Mouse (Mus musculus) heart, embryonic 13.5 days (tissue): ENCODE measurements around the gene Fgfr2. TPM values are rescaled to one million over a fixed set of nuclear protein-coding genes. Genes with fewer than 3 reads are reported as not detected.
A peak's percentile ranks its signal among the peaks of the same experiment; 100 is the strongest.

ENCODE experiments used
- ATAC-seq: fragments of 200-750 bp; cut with Nextera tagmentation; 2 replicates; pipeline ENCODE4 v1.8.0; 2017; ENCODE audit warnings: moderate TSS enrichment; ENCODE audit not compliant: insufficient number of reproducible peaks, low FRiP score, low TSS enrichment; ENCODE audit errors: extremely low read depth
- H3K27ac ChIP-seq: fragments of 300-500 bp; sonication (generic); replicated peaks from 2 replicates; pipeline ENCODE4 v1.5.1; 2015; ENCODE audit warnings: moderate library complexity, mild to moderate bottlenecking, inconsistent platforms
- H3K27me3 ChIP-seq: fragments of 300-500 bp; sonication (generic); replicated peaks from 2 replicates; pipeline ENCODE4 v1.6.1; 2015; ENCODE audit warnings: mild to moderate bottlenecking, inconsistent platforms
- H3K36me3 ChIP-seq: fragments of 300-500 bp; sonication (generic); 2 replicates; pipeline ENCODE4 v1.6.1; 2015; ENCODE audit warnings: mild to moderate bottlenecking, inconsistent platforms
- H3K4me1 ChIP-seq: fragments of 300-500 bp; sonication (generic); 2 replicates; pipeline ENCODE4 v1.6.1; 2015; ENCODE audit warnings: inconsistent platforms
- H3K4me2 ChIP-seq: fragments of 300-500 bp; sonication (generic); 2 replicates; pipeline ENCODE4 v1.6.1; 2015; ENCODE audit warnings: inconsistent platforms, mild to moderate bottlenecking, moderate library complexity
- H3K4me3 ChIP-seq: fragments of 300-500 bp; sonication (generic); 2 replicates; pipeline ENCODE4 v1.5.1; 2015; ENCODE audit warnings: moderate library complexity, mild to moderate bottlenecking, inconsistent platforms
- H3K9ac ChIP-seq: fragments of 300-500 bp; sonication (generic); 2 replicates; pipeline ENCODE4 v1.6.1; 2015; ENCODE audit warnings: inconsistent platforms, mild to moderate bottlenecking, moderate library complexity
- H3K9me3 ChIP-seq: fragments of 300-500 bp; sonication (generic); 2 replicates; pipeline ENCODE4 v1.6.1; 2016; ENCODE audit warnings: inconsistent platforms
- WGBS: fragments of 180-500 bp; shearing (Covaris S2); methylation state at CpG from one replicate; pipeline ENCODE4 v1.1.7; 2015; ENCODE audit warnings: mixed read lengths; 5-methylcytosine and 5-hydroxymethylcytosine counted together
- polyA plus RNA-seq: library from polyadenylated mRNA; unstranded; fragments of >200 nt; fragmentation: Nextera tagmentation; extraction: Ambion mirVana; gene quantifications from 2 replicates; pipeline ENCODE4 v1.2.1, GENCODE M21; 2015

Fgfr2 gene
- polyA plus RNA-seq, 1 experiment from 2014 or later, result 22.5 TPM

GRCm38 (mm10) chr7:130205140-130205539, 2918.0 kb downstream of the Fgfr2 start:
- Histone ChIP-seq H3K9me3 (no peaks in the 10 kb centered on the region), H3K4me3 (no peak overlapping the region), H3K36me3 (peaks cover 3% of the 10 kb centered on the region; the same call in 1 of the 2 replicates), H3K27ac (no peak overlapping the region), H3K27me3 (no peaks in the 10 kb centered on the region), H3K9ac (no peak overlapping the region), H3K4me2 (no peak overlapping the region), H3K4me1 (peaks cover 13% of the 10 kb centered on the region)
- ATAC-seq, result no peak
- 77% methylated on average over 7 of the region's 7 CpGs for WGBS

DNA sequence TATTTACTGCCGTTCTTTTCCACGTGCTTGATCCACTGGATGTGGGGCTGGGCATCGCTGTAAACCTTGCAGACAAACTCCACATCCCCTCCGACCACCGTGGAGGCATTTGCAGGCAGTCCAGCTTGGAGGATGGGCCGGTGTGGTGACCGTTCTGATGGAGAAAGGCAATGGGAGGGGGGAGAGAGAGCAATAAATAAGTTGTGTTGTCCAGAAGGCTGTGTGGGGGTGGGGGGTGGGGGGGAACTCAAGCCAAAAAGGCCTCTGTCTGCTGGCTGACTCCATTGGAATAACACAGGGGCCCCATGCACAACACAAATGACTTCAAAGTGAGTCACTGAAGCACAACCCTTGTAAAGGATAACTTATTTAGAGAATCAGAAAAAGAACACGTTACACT, 2922.1 kb downstream of the Fgfr2 start:
- 82% methylated on average over 8 of the region's 8 CpGs for WGBS
- H3K36me3 ChIP-seq, result peaks cover 4% of the 10 kb centered on the region; the same call in 1 of the 2 replicates
- no peak overlapping the region for H3K4me3 ChIP-seq
- H3K4me2 ChIP-seq, result no peak overlapping the region
- no peaks in the 10 kb centered on the region for H3K27me3 ChIP-seq
- ATAC-seq, result no peak
- H3K9me3 ChIP-seq, result no peaks in the 10 kb centered on the region
- peaks cover 19% of the 10 kb centered on the region for H3K4me1 ChIP-seq
- H3K9ac ChIP-seq, result no peak overlapping the region
- H3K27ac ChIP-seq, result no peak overlapping the region

DNA sequence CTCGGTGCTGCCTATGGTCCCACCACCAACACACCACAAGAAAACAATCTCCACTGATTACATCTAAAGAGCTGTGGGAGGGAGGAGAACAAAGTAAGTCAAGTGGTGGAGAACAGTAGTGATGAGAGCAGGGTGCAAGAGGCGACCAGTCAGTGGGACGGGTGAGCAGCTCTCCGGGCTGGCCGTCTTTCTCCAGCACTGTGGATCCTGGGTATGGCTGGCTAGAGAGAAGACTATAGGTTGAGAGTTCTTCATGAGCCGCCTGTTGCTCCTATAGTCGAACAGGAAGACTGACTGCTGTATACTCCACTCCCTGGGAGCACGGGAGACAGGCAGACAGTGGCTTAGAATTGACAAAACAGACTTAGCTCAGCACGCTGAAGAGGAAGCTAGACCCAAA, 2923.2 kb downstream of the Fgfr2 start:
- WGBS, result 74% methylated on average over 9 of the region's 9 CpGs
- Histone ChIP-seq H3K9ac (no peak overlapping the region), H3K4me3 (no peak overlapping the region), H3K27ac (no peak overlapping the region), H3K9me3 (no peaks in the 10 kb centered on the region), H3K27me3 (no peaks in the 10 kb centered on the region), H3K4me2 (no peak overlapping the region), H3K36me3 (peaks cover 11% of the 10 kb centered on the region; the same call in 1 of the 2 replicates), H3K4me1 (peaks cover 16% of the 10 kb centered on the region)
- no peak for ATAC-seq

- 58% methylated on average over 5 of the region's 5 CpGs for WGBS
- no peak overlapping the region for H3K27ac ChIP-seq
- H3K4me3 ChIP-seq, result no peak overlapping the region
- H3K36me3 ChIP-seq, result peaks cover 15% of the 10 kb centered on the region; the same call in 1 of the 2 replicates
- no peaks in the 10 kb centered on the region for H3K9me3 ChIP-seq
- H3K4me1 ChIP-seq, result peaks cover 16% of the 10 kb centered on the region
- no peak overlapping the region for H3K4me2 ChIP-seq
- no peak for ATAC-seq
- no peaks in the 10 kb centered on the region for H3K27me3 ChIP-seq
- H3K9ac ChIP-seq, result no peak overlapping the region
Measured at GRCm38 (mm10) chr7:130199317-130199716, 2923.8 kb downstream of the Fgfr2 start.

DNA sequence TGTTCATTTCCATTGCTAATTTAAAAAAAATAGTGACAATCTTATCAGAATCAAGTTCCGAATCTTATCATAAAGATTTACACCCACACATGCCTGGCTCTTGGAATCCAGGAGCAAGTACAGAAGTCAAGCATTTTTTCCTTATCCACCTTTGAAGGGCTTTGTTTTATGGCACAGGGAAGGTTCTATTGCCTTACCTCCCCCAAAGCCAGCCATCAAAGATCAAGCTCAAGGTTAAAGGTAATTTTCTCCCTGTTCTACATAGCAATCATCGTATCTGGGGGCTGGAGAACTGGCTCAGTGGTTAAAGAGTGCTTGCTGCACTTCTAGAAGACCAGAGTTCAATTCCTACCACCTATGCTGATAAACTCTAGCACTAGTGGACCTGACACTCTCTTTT, 2928.1 kb downstream of the Fgfr2 start:
- no peak overlapping the region for H3K27ac ChIP-seq
- no peaks in the 10 kb centered on the region for H3K27me3 ChIP-seq
- peaks cover 23% of the 10 kb centered on the region for H3K4me1 ChIP-seq
- no peak overlapping the region for H3K9ac ChIP-seq
- H3K9me3 ChIP-seq, result no peaks in the 10 kb centered on the region
- no peak for ATAC-seq
- no peak overlapping the region for H3K4me3 ChIP-seq
- H3K4me2 ChIP-seq, result no peak overlapping the region
- 0 out of 2 replicates have a peak, but pooled peaks cover 15% of the 10 kb centered on the region for H3K36me3 ChIP-seq
- WGBS, result 68% methylated on average over 2 of the region's 2 CpGs

DNA sequence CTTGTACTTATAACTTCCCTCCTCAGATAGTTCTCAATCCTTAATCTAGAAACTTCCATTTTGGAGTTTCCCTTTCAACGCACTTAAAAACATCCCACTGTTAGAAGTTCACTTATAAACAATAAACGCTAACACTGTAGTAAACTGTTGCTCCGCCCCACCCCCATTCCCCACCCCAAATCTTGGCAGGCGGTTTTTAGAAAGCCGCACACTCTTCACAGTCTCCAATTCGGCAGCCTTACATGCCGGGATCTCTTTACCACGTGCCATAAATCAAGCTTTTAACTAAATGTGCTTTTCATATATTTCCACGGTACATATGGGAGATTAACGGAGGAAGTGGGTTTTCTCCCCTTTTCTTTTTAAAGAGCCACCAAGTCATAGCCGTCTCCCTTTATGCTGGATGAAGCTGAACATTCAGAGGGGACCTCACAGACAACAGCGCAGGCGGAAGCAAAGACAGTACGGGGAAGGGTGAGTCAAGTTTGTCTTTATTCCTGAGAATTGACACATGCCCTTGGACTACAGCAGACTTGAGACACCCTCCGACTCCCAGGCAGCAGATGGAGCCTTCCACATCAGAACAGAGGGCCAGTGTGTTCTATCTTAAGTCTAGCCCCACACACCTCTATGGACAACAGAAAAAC, 2932.7 kb downstream of the Fgfr2 start:
- Histone ChIP-seq H3K9me3 (no peaks in the 10 kb centered on the region), H3K27me3 (no peaks in the 10 kb centered on the region), H3K9ac (no peak overlapping the region), H3K36me3 (peaks cover 27% of the 10 kb centered on the region), H3K4me3 (no peak overlapping the region), H3K4me1 (peaks cover 6% of the 10 kb centered on the region; the same call in 1 of the 2 replicates), H3K27ac (no peak overlapping the region), H3K4me2 (no peak overlapping the region)
- no peak for ATAC-seq
- 66% methylated on average over 15 of the region's 15 CpGs for WGBS

DNA sequence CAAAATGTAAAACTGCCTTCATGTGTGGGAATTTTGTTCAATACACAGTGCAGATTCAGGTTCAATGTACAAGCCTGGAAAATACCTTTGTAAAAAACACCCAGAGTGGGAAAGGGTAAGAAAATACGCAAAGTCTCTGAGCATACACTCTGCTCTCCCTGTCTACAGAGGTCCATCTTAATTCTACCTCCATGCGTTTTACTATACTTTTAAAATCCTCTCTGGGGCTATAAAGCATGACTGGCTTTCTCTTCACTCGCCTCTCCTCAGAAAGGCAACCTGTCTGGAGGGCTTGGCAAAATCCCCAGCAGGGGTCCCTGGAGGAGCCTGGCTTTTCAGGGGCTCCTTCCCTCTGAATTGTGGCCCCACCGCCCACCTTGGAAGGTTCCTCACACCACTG, 2933.2 kb downstream of the Fgfr2 start:
- Histone ChIP-seq H3K9me3 (no peaks in the 10 kb centered on the region), H3K4me2 (no peak overlapping the region)

GRCm38 (mm10) chr7:130188108-130188507, 2935.0 kb downstream of the Fgfr2 start:
- Histone ChIP-seq H3K4me3 (no peak overlapping the region), H3K9me3 (no peaks in the 10 kb centered on the region), H3K9ac (no peak overlapping the region), H3K27ac (no peak overlapping the region), H3K4me2 (no peak overlapping the region), H3K4me1 (peaks cover 4% of the 10 kb centered on the region; the same call in 1 of the 2 replicates), H3K36me3 (peaks cover 42% of the 10 kb centered on the region), H3K27me3 (no peaks in the 10 kb centered on the region)
- no peak for ATAC-seq
- WGBS, result 81% methylated on average over 2 of the region's 2 CpGs

More for the DNA sequence above, 2933.2 kb downstream of the Fgfr2 start:
- Histone ChIP-seq H3K27me3 (no peaks in the 10 kb centered on the region), H3K4me1 (peaks cover 6% of the 10 kb centered on the region; the same call in 1 of the 2 replicates), H3K36me3 (peaks cover 30% of the 10 kb centered on the region), H3K27ac (no peak overlapping the region), H3K9ac (no peak overlapping the region), H3K4me3 (no peak overlapping the region)
- ATAC-seq, result no peak
- 77% methylated on average over 4 of the region's 4 CpGs for whole genome bisulfite sequencing

- no peak overlapping the region for H3K27ac ChIP-seq
- WGBS, result 67% methylated on average over 5 of the region's 5 CpGs
- H3K4me3 ChIP-seq, result no peak overlapping the region
- peaks cover 10% of the 10 kb centered on the region for H3K4me1 ChIP-seq
- no peak for ATAC-seq
- peaks cover 49% of the 10 kb centered on the region for H3K36me3 ChIP-seq
- H3K4me2 ChIP-seq, result no peak overlapping the region
- H3K27me3 ChIP-seq, result no peaks in the 10 kb centered on the region
- no peak overlapping the region for H3K9ac ChIP-seq
- H3K9me3 ChIP-seq, result no peaks in the 10 kb centered on the region
Measured at GRCm38 (mm10) chr7:130184864-130185263, 2938.3 kb downstream of the Fgfr2 start.

DNA sequence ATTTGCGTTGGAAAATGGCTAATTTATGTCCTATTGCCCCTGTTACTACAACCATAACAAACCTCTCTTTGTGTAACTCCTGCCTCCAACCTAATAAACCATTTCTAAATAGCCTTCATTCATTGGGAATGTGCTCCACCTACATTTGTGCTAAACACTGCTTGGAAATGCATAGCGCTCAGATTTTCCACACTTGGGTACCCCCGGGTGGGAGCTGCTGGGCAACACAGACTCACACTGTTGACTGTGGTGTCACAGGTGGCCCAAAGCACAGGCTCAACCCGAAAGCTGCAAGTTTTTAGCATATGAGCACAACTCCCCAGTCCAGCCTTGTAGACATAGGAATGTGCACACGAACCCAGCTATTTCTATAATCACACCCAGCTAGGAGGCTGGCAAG, 2939.2 kb downstream of the Fgfr2 start:
- Histone ChIP-seq H3K36me3 (peaks cover 55% of the 10 kb centered on the region), H3K4me2 (no peak overlapping the region), H3K9me3 (no peaks in the 10 kb centered on the region), H3K4me3 (no peak overlapping the region), H3K27me3 (no peaks in the 10 kb centered on the region), H3K4me1 (peaks cover 10% of the 10 kb centered on the region), H3K9ac (no peak overlapping the region), H3K27ac (no peak overlapping the region)
- no peak for ATAC-seq
- 84% methylated on average over 5 of the region's 5 CpGs for WGBS

DNA sequence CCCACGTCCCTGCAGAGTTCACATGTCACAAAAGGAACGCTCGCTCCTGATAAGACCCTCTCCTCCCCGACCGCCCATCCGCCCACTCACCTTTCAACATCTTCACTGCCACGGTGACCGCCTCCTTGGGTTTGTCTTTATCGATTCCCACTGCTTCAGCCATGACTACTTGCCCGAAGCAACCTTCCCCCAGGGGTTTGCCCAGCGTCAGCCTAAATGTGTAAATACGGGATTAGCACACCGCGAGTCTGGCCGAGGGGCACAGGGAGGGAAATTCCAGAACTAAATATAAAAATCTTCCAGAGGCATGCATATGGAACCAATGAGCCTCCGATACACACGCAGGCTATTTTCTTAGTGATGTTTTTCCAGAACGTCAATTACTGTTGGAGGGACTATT, 2940.6 kb downstream of the Fgfr2 start:
- 10% methylated on average over 18 of the region's 18 CpGs for WGBS
- Histone ChIP-seq H3K9me3 (no peaks in the 10 kb centered on the region), H3K4me2 (peak overlapping the region; percentile 69), H3K4me3 (peak overlapping the region; percentile 40), H3K36me3 (peaks cover 63% of the 10 kb centered on the region), H3K4me1 (peaks cover 12% of the 10 kb centered on the region), H3K9ac (peak overlapping the region; percentile 56; the same call in 1 of the 2 replicates), H3K27me3 (no peaks in the 10 kb centered on the region), H3K27ac (no peak overlapping the region)
- no peak for ATAC-seq

DNA sequence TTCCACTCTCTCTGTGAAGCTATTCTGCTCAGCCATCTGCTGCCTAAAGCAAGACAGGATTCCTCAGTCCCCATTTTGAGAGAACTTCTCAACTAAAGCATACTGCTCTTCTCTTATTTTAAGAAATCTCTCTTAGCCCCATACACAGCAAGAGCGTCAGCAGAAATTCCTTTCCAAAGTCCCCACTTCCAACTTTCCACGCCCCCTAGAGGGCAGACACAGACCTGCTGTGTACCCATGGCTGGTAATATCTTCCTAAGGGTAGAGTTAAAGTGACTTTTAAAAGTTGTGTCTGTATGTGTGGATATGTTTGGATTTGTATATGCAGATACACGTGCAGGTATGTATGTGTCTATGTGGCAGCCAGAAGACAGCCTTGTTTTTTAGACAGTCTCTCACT, 2944.2 kb downstream of the Fgfr2 start:
- H3K4me3 ChIP-seq, result no peak overlapping the region
- no peak overlapping the region for H3K27ac ChIP-seq
- no peak for ATAC-seq
- H3K4me1 ChIP-seq, result peaks cover 38% of the 10 kb centered on the region
- H3K27me3 ChIP-seq, result no peaks in the 10 kb centered on the region
- no peak overlapping the region for H3K4me2 ChIP-seq
- H3K9ac ChIP-seq, result no peak overlapping the region
- H3K9me3 ChIP-seq, result no peaks in the 10 kb centered on the region
- peaks cover 41% of the 10 kb centered on the region for H3K36me3 ChIP-seq
- 67% methylated on average over 3 of the region's 3 CpGs for WGBS
